Mouse (Mus musculus): ENCODE measurements around the gene Jmjd8.

DNA sequence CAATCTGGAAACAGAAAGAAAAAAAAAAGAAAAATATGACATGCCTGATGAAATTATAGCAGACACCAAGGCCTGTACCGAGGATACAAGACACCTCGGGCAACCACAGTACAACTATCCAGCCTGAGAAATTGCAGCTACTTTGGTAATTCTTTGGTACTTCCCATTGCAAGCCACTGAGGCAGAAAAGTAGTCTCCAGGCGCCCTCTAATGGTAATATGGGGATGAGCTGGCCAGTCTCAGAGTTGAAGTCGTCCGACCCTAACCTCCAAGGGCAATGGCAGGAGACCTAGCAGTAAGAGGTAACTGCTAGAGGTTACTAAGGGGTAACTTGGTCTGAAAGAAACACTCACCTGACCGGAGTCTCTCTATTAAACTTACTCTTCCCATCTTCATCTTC is 27.6 kb upstream of the Jmjd8 start:
- TF ChIP-seq CTCF (IDR thresholded peaks at IDR 0.05; ENCODE audit: extremely low read depth, insufficient read length, insufficient replicate concordance, low read depth, low read length) (peak; percentile 78; the same call in 1 of the 2 replicates), POLR2A (IDR thresholded peaks at IDR 0.05; ENCODE audit: low read depth, low read length) (no peak)

All from small intestine, adult 2 months (tissue).